Mouse (Mus musculus): ENCODE results near the gene Nsun6. TPM values are rescaled to one million over a fixed set of nuclear protein-coding genes. Genes with fewer than 3 reads are reported as not detected.

The Nsun6 gene
- polyA plus RNA-seq, 1 experiment: 0.15 TPM

- TF ChIP-seq GATA1 (IDR thresholded peaks at IDR 0.05; ENCODE audit: low read length): no peak
Observed at GRCm38 (mm10) chr2:15038705-15039104, 16.2 kb downstream of the Nsun6 start.

GRCm38 (mm10) chr2:15027816-15028215, 27.1 kb downstream of the Nsun6 start:
- no peak for TF ChIP-seq GATA1 (IDR thresholded peaks at IDR 0.05; ENCODE audit: low read length)

- no peak for TF ChIP-seq GATA1 (IDR thresholded peaks at IDR 0.05; ENCODE audit: low read length)
Observed at GRCm38 (mm10) chr2:15026817-15027216, 28.1 kb downstream of the Nsun6 start.

GRCm38 (mm10) chr2:15008072-15008471, 46.8 kb downstream of the Nsun6 start:
- TF ChIP-seq GATA1 (IDR thresholded peaks at IDR 0.05; ENCODE audit: low read length): no peak

GRCm38 (mm10) chr2:15007531-15007930, 47.3 kb downstream of the Nsun6 start:
- no peak for TF ChIP-seq GATA1 (IDR thresholded peaks at IDR 0.05; ENCODE audit: low read length)

GRCm38 (mm10) chr2:14997836-14998235, 57.0 kb downstream of the Nsun6 start:
- no peak for TF ChIP-seq GATA1 (IDR thresholded peaks at IDR 0.05; ENCODE audit: low read length)

- TF ChIP-seq GATA1 (IDR thresholded peaks at IDR 0.05; ENCODE audit: low read length): no peak
Observed at GRCm38 (mm10) chr2:14996036-14996435, 58.8 kb downstream of the Nsun6 start.

GRCm38 (mm10) chr2:14992531-14992930, 62.3 kb downstream of the Nsun6 start:
- no peak for TF ChIP-seq GATA1 (IDR thresholded peaks at IDR 0.05; ENCODE audit: low read length)

- no peak for TF ChIP-seq GATA1 (IDR thresholded peaks at IDR 0.05; ENCODE audit: low read length)
Observed at GRCm38 (mm10) chr2:14989350-14989749, 65.5 kb downstream of the Nsun6 start.

GRCm38 (mm10) chr2:14988451-14988850, 66.4 kb downstream of the Nsun6 start:
- no peak for TF ChIP-seq GATA1 (IDR thresholded peaks at IDR 0.05; ENCODE audit: low read length)

GRCm38 (mm10) chr2:14984029-14984428, 70.8 kb downstream of the Nsun6 start:
- TF ChIP-seq GATA1 (IDR thresholded peaks at IDR 0.05; ENCODE audit: low read length): no peak

- no peak for TF ChIP-seq GATA1 (IDR thresholded peaks at IDR 0.05; ENCODE audit: low read length)
Observed at GRCm38 (mm10) chr2:14961493-14961892, 93.4 kb downstream of the Nsun6 start.

GRCm38 (mm10) chr2:14960963-14961488, 93.8 kb downstream of the Nsun6 start:
- TF ChIP-seq GATA1 (IDR thresholded peaks at IDR 0.05; ENCODE audit: low read length): no peak

- no peak for TF ChIP-seq GATA1 (IDR thresholded peaks at IDR 0.05; ENCODE audit: low read length)
Observed at GRCm38 (mm10) chr2:14953090-14953489, 101.8 kb downstream of the Nsun6 start.

Other genes starting within 250 kb of the Nsun6 start
- gene Arl5b, start 5.7 kb downstream of the Nsun6 start, polyA plus RNA-seq (2012): 4.1 and 4.9 TPM in 2 replicates